Mouse (Mus musculus): ENCODE measurements at regions not wholly inside any gene's neighbourhood (a gene's known extent, or its start where the extent isn't known, plus 50 kb on each side); places are given as distances from the start of the nearest gene placed in this dataset.

DNA sequence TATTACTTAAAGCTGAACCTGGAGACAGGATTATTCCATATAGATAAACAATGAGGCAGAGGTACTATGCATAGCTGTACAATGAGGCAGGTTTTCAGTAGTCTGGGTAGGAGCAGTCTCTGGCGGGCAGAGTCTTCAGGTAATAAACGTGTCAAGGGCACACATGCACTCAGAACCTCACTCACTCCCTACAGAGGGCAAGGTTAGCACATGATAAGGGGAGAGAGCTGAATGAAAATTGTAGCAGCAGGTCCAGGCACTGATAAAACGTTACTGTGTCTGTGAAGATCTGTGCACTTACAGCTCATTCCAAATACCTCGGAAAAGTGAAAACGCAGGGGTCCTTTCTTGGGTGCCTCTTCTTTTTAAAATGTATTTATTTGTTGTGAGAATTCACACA lies 120.9 kb upstream of the Itga4 start:
- no peak for DNase-seq (ENCODE audit: low spot score in 2 of 2)

DNA sequence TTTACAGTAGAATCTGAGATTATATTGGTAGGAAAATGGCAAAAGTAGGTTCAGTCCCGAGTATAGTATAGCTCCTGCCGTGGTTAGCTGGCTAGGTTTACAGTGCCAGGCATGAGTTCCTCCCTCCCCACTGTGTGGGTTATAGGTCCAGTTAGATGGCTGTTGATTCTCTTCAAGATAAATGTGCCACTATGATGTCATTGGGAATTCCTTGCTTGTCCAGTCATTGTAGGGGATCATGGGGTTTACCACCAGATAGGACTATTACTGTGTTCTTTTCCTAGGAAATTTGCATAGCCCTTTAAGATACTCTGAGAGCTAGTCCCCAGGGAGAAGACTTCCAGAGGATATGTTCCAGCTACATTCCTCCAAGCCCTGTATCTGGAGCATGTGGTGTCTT lies 119.2 kb upstream of the Itga4 start:
- no peak for DNase-seq (ENCODE audit: low spot score in 2 of 2)

DNA sequence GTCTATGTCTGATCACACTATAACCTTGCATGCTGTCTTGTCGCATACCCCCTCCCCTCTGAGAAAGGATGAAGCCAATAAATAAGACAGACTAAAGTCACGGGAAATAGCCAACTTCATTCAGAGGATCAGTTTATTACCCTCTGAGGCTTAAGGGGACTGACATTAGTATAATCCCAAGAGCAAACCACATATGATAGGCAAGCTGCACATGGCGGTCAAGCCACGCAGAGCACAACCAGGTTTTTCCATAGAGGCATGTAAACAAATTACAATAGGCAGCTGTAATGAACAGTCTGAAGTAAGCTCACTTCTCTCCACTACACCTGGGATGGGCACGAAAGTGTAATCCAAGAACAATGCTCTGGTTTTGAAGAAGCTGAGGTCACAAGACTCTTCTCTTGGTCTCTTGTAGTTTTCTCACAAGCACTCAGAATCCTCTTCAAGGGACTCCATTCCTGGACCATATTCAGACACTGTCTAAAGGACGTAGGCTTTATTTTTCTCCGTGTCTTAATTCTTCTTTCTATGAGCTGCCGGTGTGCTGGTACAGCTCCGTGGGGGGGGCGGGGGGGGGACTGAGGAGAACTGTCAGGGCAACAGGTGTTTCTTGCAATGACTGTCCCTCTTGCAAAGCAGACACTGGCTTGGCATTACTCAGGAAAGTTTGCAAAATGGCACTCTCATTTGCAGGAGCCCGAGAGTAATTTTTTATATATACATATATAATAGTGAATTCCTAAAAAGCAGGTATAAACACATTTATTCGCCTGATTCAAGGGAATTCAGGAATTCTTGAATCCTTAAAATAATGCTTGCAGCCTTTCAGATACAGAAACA lies 118.4 kb upstream of the Itga4 start:
- DNase-seq (ENCODE audit: low spot score in 2 of 2), result no peak

DNA sequence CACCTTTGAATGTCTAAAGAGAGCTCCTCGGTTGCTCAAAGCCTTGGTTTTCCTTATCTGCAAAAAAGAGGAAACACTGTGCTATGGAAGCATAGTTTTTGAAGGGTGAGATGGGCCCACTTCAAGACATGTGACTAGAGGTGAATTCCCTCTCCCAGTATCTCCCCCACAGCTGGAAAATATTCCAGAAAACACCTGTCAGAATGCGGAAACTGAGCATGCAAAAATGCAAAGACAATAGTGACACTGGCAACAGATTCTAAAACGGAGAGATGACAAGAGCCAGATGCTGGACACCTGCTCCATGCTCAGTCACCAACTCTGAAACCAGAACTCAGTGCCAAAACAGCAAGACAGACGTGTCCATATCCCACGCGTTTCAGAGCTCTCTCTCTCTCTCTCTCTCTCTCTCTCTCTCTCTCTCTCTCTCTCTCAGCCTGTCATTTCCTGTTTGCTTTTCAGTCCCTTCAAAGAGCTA lies 117.5 kb upstream of the Itga4 start:
- no peak for DNase-seq (ENCODE audit: low spot score in 2 of 2)

DNA sequence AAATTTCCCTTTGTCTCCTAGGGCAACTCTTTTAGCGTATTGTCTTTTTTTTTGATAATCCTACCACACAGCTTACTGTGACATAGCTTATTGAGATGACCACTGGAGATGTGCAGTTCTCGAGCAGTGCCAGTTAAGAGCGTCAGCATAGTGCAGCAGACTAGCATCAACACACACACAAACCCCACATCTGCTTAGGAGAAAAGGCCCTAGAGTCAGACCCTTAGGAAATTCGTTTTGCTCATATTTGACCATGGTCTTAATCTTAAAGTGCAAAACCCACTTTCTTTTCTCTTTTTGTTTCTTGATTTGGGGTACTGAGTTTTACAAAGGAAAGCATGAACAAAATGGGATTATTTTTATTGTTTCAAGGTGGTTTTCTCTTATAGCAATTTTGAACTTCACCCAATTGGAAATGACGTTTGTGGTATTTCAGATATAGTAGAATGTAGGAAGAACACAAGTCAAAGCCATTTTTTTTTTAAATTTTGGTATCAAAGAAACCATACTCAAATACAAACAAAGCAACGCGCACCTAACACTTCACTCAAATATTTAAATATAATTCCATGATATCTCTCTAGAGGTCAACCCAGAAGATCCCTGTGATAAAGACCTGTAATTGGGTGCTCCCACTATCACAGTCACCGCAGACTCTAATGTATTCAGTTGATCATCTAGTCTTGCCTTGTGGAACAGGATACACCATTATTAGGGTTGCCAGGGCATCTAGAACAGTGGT lies 116.7 kb upstream of the Itga4 start:
- no peak for DNase-seq (ENCODE audit: low spot score in 2 of 2)

DNA sequence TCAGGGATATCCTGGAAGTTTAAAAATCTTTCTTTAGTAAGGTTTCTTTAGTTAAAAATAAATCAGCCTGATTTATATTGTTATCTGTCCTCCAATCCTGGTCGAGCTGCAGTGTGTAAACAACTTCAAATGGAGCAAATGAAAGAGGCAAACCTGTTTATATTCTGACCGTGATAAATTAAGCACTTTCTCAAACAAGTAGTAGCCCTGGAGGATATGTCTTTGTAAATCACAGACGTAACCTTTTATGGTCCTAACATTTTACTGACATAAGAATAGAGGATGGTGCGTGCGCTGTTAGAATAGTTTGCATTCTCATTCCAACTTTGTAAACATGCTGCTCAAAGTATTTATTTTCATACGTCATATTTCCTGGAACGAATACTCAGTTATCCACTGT lies 113.3 kb upstream of the Itga4 start:
- no peak for DNase-seq (ENCODE audit: low spot score in 2 of 2)

DNA sequence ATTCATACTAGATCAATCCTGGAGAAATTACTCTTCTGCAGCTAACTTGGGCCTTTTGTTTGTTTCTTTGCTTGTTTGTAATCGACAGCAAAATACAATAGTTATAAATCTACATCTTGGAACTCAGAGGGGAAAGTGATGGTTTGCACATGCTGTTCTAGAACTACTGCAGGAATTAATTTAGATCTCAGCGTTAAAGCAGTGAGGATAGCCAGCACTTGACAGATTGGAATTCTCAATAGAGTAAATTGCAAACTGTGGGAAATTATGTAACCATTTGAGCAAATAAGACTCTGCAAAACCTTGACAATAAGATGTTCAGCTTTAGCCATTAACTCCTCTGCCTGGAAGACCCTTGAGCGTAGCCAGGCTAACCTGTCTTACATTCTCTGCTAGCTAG lies 112.0 kb upstream of the Itga4 start:
- no peak for DNase-seq (ENCODE audit: low spot score in 2 of 2)

DNA sequence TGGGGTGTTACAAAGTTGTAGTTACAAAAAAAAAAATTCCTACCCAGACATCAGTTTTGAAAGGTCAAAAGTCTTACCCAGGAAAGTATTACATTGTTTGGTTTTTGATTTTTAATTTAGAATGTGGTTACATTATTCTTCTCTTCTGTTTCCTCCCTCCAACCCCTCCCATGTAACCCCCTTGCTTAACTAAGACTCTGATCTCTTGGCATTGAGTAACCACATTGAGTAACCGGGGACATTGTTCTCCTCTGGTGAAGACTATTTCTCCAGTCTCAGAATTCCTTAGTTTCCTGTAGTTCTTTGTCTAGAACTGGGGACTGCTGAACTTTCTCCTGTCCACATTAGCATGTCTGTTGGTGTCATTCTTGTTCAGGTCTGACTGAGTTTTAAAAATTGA lies 109.3 kb upstream of the Itga4 start:
- DNase-seq (ENCODE audit: low spot score in 2 of 2), result no peak

DNA sequence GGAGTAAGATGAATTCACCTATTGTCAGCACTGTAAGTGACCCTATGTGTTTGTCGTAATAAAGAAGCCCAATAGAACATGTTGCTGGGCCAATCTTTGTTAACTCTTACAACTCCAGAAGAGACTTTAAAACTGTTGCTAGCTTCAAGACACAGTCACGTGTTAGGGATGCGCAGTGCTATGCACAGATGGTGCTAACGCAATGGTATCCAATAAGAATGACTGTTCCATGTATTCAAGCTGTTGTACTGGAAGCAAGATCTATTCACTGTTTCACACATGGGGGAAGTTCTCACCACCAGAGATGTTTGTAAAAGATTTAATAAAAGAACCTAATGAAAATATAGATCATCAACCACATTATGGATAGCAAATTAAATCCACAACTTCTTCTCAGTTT lies 108.7 kb upstream of the Itga4 start:
- DNase-seq (ENCODE audit: low spot score in 2 of 2), result no peak

DNA sequence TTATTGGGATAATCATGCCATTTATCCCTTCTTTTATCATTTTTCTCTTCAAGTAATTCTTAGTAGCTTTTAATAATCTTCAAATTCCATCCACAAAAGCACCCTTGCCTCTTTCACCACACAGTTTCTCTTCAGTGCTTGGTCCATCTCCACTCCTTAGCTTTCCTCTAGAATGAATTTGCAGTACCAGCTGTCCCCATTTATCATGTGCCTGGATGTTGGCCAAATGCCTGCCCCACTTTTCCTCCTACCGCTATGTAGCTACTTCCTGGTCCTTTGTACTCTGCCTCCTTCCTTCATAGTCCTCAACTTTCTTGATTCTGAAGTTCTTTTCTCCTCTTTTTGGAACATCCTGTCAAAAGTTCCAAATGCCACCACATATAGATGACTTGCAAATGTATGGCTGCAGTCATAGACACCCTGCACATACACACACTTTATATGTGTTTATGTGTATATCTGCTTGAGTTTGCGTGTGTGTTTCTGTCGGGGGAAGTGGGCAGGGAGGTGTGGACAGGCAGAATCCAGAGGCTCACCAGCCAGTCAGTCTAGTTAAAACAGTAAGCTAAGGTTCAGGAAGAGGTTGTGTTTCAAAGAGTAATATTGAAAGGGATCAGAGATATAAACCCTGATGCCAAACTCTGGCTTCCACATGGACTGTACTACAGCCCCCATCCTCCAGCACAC lies 106.1 kb upstream of the Itga4 start:
- DNase-seq (ENCODE audit: low spot score in 2 of 2), result peak in 1 of 2 experiments; percentile 43

DNA sequence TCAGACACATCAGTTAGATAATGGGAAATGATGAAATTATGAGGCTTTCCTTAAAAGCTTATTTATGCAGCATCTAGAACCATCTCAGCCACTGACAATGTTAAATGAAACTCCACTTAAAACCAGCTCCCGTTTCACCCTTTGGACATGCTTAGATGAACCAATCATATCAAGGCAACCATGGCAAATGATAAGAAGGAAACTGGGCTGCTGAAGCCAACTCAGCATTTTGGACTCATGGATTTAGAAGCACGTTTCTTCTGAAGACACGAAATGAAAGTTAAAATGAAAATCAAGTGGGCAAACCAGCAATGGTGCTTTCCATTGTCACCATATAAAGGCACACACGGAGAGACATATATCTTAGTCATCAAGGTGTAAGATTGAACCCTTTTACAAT lies 103.6 kb upstream of the Itga4 start:
- no peak for DNase-seq (ENCODE audit: low spot score in 2 of 2)

DNA sequence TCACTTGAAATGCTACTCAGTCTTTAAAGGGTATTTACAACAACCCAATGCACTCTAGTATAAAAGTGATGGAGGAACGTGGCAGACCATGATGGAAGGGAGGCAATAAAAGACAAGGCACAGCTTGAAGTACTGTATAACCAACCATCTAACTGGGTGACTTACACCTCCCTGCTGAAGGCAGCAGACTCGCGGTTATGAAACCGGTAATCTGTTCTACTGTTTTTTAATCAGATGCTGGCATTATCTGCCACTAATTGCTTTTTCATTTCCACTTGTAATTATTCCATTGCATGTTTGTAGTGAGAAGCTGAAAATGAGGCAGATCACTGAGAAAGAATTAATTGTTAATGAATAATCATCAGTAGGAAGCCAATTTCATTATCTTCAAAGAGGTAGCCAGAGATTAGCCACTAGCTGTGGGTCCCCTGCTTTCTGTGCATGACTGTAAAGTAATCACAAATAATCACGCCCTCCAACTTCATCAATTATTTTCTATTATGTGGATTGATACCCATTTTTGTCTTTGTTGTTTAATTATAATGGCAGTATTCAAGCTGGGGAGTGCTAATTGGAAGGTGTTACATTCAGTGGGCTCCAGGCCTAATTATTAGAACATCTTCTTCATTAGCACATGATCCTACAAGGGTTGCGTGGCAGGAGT lies 103.1 kb upstream of the Itga4 start:
- no peak for DNase-seq (ENCODE audit: low spot score in 2 of 2)

DNA sequence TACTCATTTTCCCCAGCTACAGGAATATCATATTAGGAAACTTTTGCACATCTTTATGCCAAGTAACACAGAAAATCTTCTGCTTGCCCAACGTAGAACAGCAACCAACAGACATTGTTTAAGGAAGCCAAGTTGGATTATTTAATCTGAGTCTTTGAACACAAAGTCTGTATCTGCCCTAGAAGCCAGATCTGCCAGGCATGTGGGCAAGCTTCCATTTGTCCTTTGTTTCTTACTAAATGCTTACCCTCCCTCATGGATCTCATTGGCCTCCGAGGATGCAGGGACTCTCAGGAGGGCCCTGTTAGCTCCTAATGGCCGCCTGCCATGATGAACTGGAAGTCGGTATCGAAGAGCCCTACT lies 102.5 kb upstream of the Itga4 start:
- DNase-seq (ENCODE audit: low spot score in 2 of 2), result no peak

DNA sequence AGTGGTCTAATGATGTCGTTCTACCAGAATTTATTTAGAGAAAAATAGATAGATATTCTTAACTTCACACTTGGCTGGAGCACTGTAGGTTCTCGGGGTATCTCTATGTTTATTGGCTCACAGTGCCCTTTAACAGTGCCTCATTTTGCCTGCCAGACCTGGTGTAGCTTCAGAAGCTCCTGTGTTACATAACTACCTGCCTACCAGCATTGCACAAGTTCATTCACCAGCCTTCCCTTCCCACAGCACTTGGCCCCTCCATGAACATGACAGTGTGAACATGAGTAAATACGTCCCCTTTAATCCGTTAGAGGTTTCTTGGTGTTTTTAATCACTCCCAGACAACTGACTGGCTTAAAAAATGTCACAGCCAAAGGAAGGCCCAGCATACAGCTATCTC lies 102.2 kb upstream of the Itga4 start:
- no peak for DNase-seq (ENCODE audit: low spot score in 2 of 2)

DNA sequence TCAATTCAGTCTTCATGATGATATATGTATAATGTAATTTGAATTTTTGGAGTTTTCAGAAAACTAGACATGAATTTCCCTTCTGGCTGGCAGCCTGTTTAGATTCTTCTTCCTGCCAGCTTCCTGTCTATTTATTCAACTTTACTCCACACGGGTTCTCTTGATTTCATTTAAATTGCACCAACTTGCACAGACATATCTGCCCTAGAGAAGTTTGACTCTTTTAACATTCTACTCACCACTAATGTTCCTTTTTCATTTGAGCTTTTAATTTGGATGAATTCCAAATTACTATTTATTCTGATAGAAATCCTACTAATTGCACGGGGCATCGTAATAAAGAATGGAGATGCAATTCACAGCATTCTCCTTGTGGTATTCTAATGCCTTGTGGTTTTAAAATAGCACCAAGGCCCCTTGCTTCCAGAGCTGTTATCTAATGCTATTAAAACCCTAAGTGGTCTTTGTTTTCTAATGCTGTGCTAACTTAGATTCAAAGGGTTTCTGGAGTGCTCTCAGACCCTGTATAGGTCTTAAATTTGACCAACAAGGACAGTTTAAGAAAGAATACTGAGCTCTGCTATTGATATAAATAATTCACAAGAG lies 96.7 kb upstream of the Itga4 start:
- DNase-seq (ENCODE audit: low spot score in 2 of 2), result no peak

DNA sequence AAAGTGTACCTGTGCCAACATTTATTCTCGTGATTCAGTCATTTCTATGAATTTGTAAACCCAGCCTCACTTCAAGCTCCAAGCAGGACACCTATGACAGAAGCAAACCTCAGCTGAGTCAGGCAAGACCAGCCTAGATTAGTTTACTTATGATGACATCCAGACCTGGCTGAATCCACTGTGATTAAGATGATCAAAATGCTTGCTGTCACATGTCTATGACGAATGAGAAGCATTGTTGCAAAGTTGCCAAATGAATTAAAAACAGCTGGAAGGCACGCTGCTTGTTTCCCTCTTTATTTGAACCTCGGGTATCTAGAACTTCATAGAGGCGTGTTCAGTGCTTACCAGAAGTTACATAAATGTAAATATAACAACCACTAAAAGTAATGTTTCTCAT lies 95.9 kb upstream of the Itga4 start:
- DNase-seq (ENCODE audit: low spot score in 2 of 2), result no peak

DNA sequence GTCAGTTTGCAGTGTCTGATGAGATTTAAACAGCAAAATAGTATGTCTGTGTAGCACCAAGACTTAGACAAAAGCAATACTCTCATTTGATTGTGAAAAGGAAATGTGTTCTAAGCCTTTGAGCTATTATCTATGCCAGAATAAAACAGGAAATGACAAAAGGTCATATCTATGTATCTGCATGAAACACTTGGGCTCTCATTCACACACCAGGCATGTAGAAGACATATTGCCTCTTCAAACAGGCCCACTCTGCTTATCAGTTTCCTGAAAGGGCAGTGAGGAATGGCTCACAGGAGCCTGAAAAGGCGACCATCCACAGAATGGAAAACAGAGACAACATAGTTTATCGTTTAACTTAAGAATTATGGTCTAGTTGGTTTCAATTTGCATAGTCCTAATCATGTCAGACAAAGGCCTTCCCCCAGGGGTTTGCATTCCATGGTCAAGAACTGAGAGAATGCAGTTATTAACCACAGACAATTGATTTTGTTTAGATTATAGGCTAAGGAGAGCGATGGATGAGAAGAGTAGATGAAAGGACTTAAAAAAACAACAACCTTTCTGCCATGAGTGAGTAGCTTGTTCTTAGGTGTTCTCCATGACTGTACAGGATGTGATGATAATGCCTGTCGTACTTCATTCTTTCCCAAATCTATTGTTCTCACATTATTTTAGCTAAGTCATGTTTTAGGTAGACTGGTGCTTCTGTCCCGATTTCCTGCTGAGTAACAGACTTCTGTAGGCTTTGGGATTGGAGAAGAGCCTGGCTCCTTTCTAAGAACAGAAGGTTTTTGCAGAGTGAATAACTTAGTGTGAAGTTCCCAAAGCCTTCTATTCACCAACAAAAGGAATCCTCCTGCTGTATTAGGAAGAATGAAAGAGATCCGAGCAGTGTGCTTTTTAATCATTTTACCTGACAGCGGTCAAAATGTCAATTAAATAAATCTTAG lies 82.0 kb upstream of the Itga4 start:
- DNase-seq (ENCODE audit: low spot score in 2 of 2), result no peak

DNA sequence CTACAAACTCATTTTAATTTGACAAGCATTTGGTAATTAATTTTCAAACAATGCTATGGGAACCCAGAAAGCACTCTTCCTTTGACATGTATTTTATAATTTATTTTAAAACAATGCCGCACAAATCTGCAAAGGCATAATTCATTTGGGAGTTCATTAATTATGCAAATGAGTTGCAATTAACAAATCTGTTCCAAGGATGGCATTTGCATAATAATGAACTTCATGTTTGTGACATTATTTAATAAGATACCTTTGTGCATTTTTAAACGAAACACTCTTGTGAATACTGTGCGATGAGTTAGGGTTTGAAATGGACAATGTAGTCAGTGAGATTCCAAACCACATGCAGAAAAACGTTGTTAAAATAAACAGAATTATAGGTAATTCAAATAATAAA lies 80.9 kb upstream of the Itga4 start:
- no peak for DNase-seq (ENCODE audit: low spot score in 2 of 2)

DNA sequence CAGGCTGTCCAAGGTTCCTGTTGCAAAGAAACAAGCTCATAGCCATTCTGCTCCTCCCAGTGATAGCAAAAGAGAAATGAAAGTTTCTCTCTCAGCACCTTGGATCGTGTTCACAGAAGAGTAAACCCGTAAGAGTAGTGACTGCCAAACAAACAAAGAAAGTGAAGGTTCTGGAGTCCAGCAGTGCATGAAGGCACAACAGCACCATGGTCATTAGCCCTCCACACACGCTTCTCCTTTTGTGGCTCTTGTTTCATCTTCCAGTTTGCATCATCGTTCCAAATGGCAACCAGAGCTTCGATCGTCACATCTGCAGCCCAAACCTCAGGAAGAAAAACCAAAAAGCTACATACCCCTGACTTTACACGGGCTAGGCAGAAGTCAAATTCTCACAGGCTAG lies 74.4 kb upstream of the Itga4 start:
- DNase-seq (ENCODE audit: low spot score in 2 of 2), result no peak

DNA sequence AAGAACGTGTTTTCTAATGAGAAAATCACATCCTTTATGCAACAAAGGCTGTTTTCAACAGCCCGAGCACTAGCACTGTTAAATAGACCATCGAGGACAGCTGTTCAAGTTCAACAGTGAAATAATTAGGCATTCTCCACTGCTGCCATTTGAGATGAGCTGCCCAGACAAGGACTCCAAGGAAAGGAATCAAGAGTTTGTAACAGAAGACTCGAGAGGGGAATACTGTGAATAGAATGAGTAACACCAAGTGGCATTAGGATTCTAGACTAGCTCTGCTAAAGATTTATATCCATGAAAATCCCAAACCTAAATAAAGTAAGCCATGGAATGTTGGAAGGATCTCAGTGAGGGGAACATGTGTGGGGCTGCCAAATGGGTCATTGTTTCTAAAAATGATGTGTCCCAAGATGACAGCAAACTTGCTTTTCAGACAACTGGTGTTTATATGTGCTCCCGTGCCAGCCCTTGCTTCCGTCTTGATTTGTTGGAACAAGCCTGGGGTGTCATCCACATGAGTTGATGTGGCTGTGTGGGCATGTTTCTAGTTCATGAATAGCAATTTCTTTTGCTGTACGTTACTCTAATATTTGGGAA lies 72.1 kb upstream of the Itga4 start:
- DNase-seq (ENCODE audit: low spot score in 2 of 2), result no peak
